Mouse (Mus musculus): ENCODE measurements around the gene Elk3.

Elk3 gene

DNA sequence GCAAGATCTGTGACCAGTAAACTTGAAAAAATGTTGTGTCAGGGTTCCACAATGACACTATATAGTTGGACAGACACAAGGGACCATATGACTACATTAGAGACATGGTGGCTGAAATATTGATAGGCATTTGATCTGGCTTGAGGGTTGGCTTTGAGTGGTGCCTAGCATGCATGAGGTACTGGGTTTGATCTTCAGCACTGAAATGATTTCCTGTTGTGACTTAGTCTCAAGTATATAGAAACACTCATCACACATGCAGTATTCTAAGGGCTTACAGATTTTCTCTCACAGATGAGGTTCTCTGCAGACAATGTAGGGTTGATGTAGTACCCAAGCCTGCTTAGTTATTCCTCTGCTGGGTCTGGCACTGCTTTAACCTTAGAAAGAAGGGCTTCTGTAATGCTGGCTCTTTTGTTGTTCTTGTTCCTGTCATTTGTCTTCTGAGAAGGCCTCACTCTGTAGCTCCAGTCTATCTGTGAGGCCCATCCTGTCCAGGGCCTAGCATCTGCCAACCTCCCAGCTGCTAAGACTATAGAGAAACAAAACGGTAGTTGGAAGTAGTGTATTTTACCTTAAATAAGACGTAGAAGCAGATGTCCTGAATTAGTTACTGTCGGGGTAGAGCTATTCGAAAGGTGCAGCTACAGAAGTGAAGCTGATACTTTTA, 105.5 kb downstream of the Elk3 start:
- POLR2A ChIA-PET, result interaction anchor here in 2 of 4 experiments (0.6 to 1.1 kb wide), 3 partner anchors 45 to 73 kb away, joined by 3 to 4 read pairs (median 3); partner anchors contain the start of gene Cdk17 (in 2 of the 2)
- CTCF ChIA-PET, result interaction anchor here in 1 of 4 experiments (0.9 kb wide), 1 partner anchor 10 kb away, joined by 3 read pairs; no protein-coding TSS in a partner anchor

DNA sequence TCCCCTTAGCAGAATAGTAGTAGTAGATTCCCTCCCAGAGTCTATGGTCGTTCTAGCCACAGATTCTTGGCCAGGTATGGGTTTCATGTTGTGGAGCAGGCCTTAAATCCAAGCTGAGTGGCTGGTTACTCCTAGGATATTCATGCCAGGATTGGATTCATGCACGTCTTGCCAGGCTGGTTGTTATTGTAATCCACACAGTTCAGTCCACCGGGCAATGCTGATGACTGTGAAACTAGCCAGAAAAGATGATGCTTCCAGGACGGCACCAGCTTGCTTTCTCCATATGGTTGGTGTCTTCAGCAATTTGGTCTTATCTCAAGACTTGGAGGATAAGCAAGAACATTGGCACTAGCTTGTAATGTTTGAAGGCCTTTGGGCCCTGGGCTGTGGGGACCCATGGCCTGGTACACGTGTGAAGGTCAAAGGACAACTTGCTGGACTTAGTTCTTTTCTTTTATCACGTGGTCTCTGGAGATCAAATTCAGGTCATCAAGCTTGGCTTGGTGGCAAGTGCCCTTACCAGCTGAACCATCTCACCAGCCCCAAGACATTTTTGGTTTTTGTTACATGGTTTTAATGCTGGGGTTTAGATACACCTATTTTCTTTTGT, 109.0 kb downstream of the Elk3 start:
- ChIA-PET CTCF (no interaction called here), POLR2A (interaction anchor here in 1 of 4 experiments (1.3 kb wide), 1 partner anchor 11 kb away, joined by 3 read pairs; no protein-coding TSS in a partner anchor)

DNA sequence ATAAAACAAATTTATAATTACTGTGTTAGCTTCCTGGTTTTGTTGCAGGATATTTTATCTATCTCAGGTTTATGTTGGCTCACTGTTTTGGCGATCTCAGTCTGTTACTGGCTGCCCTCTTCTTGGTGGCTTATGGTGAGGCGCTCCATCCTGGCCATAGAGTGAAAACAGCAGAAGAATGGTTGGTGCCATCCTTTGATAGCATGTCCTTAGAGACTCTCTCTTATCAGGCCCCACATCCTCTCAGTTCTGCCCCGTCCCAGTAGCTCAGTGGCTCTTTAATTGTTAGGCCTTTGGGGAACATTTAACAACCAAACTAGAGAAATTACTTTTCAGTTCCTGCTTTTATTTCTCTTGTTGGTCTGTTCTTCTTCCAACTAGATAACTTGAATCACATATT, 112.0 kb downstream of the Elk3 start:
- POLR2A ChIA-PET, result interaction anchor here in 1 of 4 experiments (1.6 kb wide), 1 partner anchor 9 kb away, joined by 4 read pairs; no protein-coding TSS in a partner anchor
- CTCF ChIA-PET, result no interaction called here

Data from embryonic stem cell, embryonic (primary cell).